Mouse (Mus musculus): ENCODE data around the gene Ppp1ca.

Gene Ppp1ca

DNA sequence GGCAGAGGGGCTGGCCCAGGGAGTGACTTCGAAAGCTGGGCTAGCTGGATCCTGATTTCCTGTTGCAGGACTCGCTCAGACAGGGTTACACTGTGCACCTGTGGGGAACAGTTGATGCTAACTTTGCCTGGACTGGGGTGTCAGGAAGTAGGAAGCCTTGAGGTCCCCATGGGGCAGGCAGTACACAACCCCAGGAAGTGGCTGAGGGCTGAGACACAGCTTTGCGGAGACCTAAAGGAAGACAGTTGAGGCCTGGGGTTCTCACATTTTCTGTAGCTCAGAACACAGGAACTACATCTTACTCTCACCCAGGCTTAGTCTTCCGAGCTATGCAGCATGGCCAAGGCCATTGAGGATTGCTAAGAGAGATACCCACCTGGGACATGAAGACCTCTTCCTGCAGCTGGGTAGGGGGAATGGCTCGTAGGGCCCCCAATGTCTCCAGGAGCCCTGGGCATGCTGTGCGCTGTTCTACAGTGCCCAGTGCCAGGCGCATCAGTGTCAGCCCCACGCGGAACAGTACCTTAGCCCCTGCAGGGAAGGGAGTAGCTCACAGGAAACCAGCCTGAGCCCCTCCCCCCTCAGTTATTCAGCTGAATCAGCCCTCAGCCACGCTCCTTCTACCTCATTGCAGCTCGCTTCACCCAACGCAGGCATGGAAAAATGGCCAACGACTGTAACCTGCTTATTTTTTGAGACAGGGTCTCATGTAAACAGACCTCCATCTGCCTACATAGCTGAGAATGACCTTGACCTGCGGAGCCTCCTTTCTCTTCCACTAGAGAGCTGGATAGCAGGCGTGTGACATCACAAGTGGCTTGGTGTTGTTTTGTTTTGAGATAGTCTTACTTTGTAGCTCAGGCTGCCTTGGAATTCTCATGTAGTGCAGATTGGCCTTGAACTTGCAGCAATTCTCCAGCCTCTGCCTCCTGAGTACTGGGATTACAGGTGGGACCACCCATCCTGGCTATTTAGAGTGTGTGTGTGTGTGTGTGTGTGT lies 6.6 kb upstream of the Ppp1ca start:
- no peak for DNase-seq (ENCODE audit: low read depth)

DNA sequence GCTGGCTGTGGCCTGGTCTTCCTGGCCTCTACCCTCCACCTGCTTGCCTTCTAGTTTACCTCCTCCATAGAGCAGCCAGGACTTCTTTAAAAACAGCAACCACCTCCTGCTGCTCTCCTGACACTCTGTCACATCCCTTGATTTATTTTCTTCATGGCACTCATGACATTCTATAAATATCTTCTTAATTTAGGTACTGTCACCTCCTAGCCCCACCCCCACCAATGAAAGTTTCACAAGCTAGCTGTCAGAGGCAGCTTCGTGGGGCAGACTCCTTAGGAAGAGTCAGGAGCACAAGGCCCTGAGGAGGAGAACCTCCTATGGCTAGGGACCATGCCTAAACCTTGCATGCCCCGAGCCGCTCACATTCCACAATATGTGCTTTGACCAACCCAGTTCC lies 4.6 kb upstream of the Ppp1ca start:
- no peak for DNase-seq (ENCODE audit: low read depth)

GRCm38 (mm10) chr19:4189051-4189620 lies 2.7 kb upstream of the Ppp1ca start:
- DNase-seq (ENCODE audit: low read depth): no peak

- DNase-seq (ENCODE audit: low read depth): no peak
Measured at GRCm38 (mm10) chr19:4190831-4191334, 982 bp upstream of the Ppp1ca start, which contains the start of gene Tbc1d10c. Gene Tbc1d10c, minus strand, starts transcription at chr19:4191284.

DNA sequence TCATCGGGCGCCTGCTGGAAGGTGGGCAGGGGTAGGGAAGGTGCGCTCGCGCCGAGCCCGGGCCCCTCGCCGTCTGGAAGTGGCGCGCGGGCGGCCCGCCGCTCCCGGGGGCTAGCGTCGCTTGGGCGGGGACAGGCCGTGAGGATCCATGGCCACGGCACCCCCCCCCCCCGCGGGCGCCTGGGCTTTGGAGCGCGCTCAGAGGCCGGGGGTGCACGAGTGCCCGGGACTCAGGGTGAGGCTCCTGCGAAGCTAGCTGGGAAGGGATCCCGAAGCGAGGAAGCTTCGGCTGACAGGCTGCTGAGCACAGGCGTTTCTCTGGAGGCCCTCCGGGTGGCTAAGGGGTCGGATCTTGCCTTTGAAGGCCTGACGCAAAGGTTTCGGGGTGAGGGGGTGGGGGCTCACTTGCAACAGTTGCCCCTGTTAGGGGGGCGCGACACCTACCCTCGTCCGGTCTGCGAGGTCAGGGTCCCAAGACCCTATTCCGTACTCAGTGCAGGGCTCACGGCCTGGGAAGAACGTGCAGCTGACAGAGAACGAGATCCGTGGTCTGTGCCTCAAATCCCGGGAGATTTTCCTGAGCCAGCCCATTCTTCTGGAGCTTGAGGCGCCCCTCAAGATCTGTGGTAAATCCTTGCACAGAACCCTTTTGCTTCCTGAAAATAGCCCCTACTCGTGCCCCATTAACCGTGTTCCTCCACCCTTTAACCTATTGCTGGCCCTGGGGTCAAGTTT lies 553 bp downstream of the Ppp1ca start:
- no peak for DNase-seq (ENCODE audit: low read depth)

DNA sequence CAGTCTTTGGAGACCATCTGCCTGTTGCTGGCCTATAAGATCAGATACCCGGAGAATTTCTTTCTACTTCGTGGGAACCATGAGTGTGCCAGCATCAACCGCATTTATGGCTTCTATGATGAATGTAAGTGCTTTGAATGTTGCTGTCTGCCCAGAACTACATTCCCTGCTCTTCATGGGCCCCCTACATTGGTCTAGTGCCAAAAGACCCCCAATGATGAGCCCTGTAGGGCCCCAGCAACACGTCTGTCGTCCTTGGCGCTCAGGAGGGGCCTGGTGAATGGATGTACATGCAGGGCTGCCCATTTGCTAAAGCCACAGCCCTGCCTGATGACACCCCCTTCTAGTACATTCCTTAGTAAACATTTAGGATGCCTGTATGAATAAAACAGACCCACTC lies 1.3 kb downstream of the Ppp1ca start:
- no peak for DNase-seq (ENCODE audit: low read depth)

- peak; percentile 22 for DNase-seq (ENCODE audit: low read depth)
Measured at GRCm38 (mm10) chr19:4194021-4194724, 2.3 kb downstream of the Ppp1ca start.

- no peak for DNase-seq (ENCODE audit: low read depth)
Measured at GRCm38 (mm10) chr19:4194776-4195650, 3.1 kb downstream of the Ppp1ca start.

- DNase-seq (ENCODE audit: low read depth): no peak
Measured at GRCm38 (mm10) chr19:4196048-4196447, 4.2 kb downstream of the Ppp1ca start.

DNA sequence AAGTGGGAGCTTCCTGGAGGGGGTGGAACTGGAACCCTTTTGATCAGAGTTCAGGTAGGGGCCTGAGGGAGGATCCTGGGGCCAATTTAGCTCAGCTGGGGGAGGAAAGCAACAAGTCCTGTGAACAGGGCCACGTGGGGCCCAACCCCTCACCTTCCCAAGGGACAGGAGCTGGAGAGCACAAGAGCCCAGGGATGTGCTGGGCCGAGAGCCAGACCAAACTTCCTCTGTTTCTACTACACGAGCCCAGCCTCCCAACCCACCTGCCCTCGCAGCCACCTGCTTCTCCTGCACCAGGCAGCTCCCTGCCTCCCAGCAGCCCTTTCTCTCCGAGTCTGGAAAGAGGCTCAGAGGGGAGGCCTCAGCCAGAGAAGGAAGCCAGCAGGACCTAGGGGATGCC lies 4.7 kb downstream of the Ppp1ca start:
- DNase-seq (ENCODE audit: low read depth): no peak

DNA sequence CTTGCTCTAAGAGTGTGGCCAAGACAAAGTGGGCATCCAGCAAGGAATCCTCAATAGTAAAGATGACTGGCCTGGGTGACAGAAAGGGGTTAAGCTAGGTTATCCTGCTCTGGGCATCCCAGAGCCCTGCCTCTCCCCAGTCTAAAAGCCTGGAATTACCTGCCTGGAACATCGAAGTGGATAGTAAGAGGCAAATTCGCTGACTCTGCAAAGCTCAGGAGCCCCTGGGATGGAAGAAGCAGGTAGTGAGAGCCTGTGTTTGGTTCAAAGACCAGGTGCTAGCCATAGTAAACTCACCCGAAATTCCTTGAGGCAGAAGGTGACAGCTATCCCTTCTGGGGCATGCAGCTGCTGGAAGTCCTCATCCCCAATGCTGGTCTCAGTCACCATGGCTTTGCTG lies 5.3 kb downstream of the Ppp1ca start:
- DNase-seq (ENCODE audit: low read depth): no peak

GRCm38 (mm10) chr19:4201291-4201909 lies 9.5 kb downstream of the Ppp1ca start, which contains the start of gene Rad9a:
Gene Rad9a, minus strand, starts transcription at chr19:4201662.
- DNase-seq (ENCODE audit: low read depth): peak; percentile 99

GRCm38 (mm10) chr19:4202149-4202548 lies 10.3 kb downstream of the Ppp1ca start:
- no peak for DNase-seq (ENCODE audit: low read depth)

DNA sequence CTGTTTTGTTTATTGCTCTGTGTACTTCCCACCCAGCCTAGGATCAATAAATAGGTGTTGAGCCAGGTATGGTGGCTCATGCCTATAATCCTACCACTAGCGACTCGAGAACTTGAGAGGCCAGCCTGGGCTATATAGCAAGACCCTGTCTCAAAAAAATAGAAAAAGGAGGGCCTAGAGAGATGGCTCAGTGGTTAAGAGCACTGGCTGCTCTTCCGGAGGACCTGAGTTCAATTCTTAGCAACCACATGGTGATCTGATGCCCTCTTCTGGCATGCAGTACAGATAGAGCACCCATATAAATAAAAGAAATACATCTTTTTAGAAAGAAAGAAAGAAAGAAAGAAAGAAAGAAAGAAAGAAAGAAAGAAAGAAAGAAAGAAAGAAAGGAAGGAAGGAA lies 11.3 kb downstream of the Ppp1ca start:
- no peak for DNase-seq (ENCODE audit: low read depth)

GRCm38 (mm10) chr19:4203604-4204326 lies 11.9 kb downstream of the Ppp1ca start:
- no peak for DNase-seq (ENCODE audit: low read depth)

GRCm38 (mm10) chr19:4204889-4205288 lies 13.0 kb downstream of the Ppp1ca start:
- DNase-seq (ENCODE audit: low read depth): no peak

- peak; percentile 43 for DNase-seq (ENCODE audit: low read depth)
Measured at GRCm38 (mm10) chr19:4206971-4207370, 15.1 kb downstream of the Ppp1ca start.

DNA sequence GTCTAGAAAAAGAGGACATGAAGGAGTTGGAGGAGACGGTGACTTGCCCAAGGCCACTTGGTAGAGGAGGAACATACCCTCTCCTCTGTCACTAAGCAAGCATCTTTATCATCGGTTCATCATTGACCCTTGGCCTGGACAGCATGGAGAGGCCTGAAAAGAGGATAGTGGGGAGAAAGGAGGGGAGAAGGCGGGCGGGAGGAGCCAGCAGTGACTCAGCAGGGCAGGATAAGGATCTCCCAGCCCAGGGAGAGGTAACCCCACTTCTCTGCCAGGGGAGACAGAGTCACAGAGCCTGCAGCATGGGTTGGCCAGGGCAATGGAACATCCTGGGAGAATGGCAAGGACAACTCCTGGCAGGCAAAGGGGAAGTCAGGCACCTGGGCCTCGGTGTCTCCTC lies 16.7 kb downstream of the Ppp1ca start:
- no peak for DNase-seq (ENCODE audit: low read depth)

DNA sequence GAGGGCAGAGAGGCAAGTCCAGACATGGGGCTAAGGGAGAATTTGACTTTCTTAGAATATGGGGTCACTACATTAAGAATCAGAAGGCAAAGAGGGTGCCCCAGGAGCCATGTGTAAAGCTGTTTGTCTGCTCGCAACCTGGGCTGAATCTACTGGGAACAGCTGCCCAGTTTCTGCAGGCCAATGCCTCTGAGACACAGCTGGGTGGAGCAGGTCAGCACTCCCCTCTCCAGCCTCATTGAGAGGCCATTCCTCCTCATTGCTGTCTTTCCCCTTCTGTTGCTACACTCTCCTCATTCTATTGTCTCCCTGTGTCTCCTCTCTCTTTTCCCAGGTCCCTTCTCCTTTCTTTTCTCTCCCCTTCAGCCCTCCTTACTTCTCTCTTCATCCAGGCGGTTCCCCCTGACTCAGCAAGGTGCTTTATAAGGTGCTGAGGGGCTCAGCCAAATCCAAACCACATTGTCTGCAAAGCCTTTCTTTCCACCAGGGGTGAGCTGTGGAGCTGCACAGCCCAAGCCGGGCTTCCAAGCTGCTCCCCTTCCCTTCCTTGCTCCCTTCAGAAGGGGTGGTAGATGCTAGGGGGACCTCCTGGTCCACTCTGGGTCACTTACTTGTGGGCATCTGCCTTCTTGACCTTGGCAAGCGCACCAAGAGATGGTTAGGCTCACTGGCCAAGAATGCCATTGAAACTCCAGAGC lies 20.2 kb downstream of the Ppp1ca start:
- DNase-seq (ENCODE audit: low read depth): no peak
